Mouse (Mus musculus) monocyte, adult 5-6 weeks (primary cell): ENCODE results near the gene Ovch2. TPM values are rescaled to one million over a fixed set of nuclear protein-coding genes. Genes with fewer than 3 reads are reported as not detected.
"Not testable (repeated sequence)": the region's sequence is repeated elsewhere in the genome, so short reads cannot be mapped to it uniquely, and the experiment has no call there.

Experiments used
- ATAC-seq: fragments of 153-309, 156-312 bp; replicated peaks from 2 replicates; pipeline ENCODE4 v1.8.0; 2017; ENCODE audit warnings: mild to moderate bottlenecking; ENCODE audit not compliant: low TSS enrichment, insufficient number of reproducible peaks, severe bottlenecking, poor library complexity, low FRiP score
- total RNA-seq: library from RNA; stranded (forward); fragments of 200-1000, 200-491, 200-594 nt; gene quantifications from 3 replicates; pipeline ENCODE4 v1.2.3, GENCODE M21; 2017

The Ovch2 gene
- total RNA-seq: not detected in 3 replicates

- ATAC-seq: no peak
These were observed at the start of gene Ovch2 for GRCm38 (mm10) chr7:107801108-107801507. Gene Ovch2 (minus strand): TSS chr7:107801208.

DNA sequence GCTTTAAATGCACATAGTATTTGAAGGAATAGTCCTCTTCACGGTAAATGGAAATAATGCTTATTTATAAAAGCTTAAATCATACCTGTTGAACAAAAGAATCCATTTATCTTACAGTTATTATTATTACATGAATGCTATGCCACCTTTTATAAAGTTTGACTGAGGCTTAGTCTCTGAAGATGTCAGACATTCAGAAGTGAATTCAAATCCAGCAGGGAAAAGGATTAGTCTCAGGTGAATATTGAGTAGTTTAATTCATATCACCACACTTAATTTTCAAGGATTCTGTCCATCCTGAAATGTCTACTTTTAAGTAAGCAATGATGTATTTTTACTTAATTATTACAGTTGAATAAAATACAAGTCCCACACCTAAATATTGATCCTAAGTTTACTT lies 46.4 kb upstream of the Ovch2 start, which contains the start of gene Olfr470:
Gene Olfr470, minus strand, starts transcription at position 101 of the 400 bp plus-strand sequence.
- not testable (repeated sequence) for ATAC-seq

DNA sequence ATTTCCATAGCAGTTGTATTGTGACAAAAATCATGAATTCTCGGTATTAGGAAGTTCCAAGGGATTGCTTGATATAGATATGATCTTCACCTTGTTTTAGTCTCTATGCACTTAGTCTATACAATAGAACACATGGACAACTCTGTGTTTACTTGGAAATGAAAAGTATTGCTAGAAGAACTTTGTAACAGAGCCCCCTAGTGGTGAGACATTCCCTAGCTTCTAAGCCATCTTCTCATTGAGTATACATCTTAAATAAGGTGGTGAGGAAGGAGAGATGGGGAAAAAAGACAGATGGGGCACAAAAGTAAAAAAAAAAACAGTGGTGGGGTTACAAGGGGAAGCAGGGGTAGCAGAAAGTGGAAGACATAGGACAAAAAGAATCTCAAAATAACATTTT lies 40.7 kb upstream of the Ovch2 start:
- no peak for ATAC-seq

DNA sequence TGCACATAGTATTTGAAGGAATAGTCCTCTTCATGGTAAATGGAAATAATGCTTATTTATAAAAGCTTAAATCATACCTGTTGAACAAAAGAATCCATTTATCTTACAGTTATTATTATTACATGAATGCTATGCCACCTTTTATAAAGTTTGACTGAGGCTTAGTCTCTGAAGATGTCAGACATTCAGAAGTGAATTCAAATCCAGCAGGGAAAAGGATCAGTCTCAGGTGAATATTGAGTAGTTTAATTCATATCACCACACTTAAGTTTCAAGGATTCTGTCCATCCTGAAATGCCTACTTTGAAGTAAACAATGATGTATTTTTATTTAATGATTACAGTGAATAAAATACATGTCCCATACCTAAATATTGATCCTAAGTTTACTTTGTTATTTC lies 24.4 kb upstream of the Ovch2 start, which contains the start of gene Olfr469:
Gene Olfr469, minus strand, starts transcription at position 101 of the 400 bp plus-strand sequence.
- not testable (repeated sequence) for ATAC-seq

GRCm38 (mm10) chr7:107823867-107824266 lies 22.9 kb upstream of the Ovch2 start:
- ATAC-seq: not testable (repeated sequence)

GRCm38 (mm10) chr7:107819442-107819841 lies 18.4 kb upstream of the Ovch2 start:
- no peak for ATAC-seq

- ATAC-seq: no peak
These were observed 11.0 kb upstream of the Ovch2 start, which contains the start of gene Olfr467 for GRCm38 (mm10) chr7:107811963-107812362. Gene Olfr467 (plus strand): TSS chr7:107812263.

DNA sequence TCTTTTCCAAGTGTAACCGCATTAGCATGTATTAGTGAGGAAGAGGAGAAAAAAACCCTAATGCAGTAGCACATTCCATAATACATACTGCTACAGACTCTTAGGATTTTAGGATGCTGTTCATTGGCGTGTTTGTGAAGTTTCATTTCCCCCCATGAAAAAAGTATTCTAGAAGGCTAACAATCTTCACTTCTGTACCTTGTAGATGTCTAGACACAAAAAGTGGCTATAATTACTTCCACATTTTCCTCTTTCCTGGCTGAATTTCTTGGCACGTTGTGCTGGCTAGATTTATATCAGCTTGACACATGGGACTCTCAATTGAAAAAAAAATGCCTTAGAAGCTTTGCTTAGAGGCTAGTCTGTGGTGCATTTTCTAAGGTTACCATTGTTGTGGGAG lies 1.1 kb upstream of the Ovch2 start:
- ATAC-seq: no peak

- ATAC-seq: no peak
These were observed 4.5 kb downstream of the Ovch2 start for GRCm38 (mm10) chr7:107796500-107796899.

GRCm38 (mm10) chr7:107787977-107788620 lies 12.9 kb downstream of the Ovch2 start:
- no peak for ATAC-seq

DNA sequence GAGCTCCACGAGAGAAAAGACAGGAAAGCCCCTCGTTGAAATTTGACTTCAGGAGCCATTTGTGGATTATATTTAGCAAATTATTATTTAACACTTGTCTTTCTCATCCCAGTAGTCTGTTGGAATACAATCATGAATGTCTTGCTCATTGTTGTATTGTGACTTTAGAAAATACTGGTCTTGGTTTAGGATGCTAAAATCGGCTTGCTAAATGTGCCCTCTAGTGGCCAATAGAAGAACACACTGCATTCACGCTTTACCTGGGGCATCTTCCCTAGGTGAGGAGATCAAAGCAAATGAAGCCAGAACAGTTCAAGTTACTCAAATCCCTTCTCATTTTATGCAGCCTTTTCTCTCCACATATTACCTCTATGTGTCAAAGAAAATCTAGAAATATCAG lies 21.4 kb downstream of the Ovch2 start:
- no peak for ATAC-seq

GRCm38 (mm10) chr7:107778216-107778615 lies 22.8 kb downstream of the Ovch2 start:
- no peak for ATAC-seq

- ATAC-seq: no peak
These were observed 30.2 kb downstream of the Ovch2 start for GRCm38 (mm10) chr7:107770812-107771211.

- ATAC-seq: 0 out of 2 replicates have a peak, but pooled peaks have one; percentile 22
These were observed 43.5 kb downstream of the Ovch2 start, which contains the start of gene Cyb5r2 for GRCm38 (mm10) chr7:107757308-107758151. Gene Cyb5r2 (minus strand): TSS chr7:107758032.

DNA sequence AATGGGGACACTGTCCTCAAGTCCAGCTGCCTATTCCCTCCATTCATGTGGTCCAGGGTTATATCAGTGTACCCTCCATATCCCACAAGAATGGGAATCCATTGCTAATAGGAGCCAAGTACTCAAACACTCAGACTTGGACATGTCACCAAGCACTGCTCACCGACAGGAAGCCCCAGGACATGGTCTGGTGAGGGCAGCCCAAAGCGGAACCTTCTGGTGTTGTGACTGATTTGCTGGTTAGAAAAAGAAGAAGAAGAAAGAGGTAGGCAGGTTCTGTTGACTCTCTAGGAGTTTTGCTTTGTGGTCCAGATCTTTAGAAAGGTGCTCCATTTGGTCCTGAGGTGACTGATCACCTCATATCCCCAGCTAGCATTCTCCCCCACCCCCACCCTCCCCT lies 44.3 kb downstream of the Ovch2 start:
- ATAC-seq: no peak

DNA sequence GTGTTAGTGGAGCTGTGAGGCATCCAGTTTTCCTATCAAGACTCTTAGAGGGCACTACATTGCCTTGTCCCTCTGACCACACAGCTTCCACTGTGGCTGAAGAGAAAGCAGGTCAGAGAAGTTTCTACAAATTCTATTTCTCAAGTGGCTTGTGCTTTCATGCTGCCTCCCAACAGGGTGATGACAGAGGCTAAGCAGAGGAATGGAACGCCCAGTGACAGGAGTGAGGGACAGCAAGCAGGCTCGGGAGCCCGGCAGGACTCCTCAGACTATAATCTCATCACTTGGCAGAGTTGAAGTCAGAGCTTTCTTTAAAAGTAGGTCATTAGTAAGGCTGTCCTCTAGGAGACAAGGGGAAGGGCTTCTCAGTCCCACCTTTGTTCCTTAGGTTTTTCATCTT lies 45.1 kb downstream of the Ovch2 start:
- ATAC-seq: no peak

DNA sequence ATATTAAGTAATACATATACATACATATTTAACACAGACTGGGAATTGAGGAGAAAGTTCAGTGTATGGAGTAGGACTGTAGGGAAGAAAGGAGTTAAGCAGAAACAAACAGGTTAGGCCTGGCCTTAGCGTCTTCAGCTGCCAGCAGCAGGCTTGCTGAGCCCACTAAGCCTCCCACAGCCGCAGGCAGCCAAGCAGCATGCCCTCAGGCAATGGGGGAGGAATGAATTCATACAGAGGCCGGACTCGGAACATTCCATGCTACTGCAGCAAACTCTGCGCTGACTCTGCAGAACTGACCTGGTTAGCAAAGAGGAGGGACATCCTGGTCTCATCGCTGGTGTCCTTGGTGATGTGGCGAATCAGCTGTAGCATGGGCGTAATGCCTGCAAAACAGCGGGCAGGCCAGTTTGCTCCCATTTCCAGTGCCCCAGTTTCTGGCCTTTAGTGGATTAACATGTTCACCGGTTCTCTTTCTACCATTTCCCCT lies 48.9 kb downstream of the Ovch2 start:
- no peak for ATAC-seq

GRCm38 (mm10) chr7:107749721-107750120 lies 51.3 kb downstream of the Ovch2 start:
- ATAC-seq: no peak

- ATAC-seq: no peak
These were observed 51.7 kb downstream of the Ovch2 start for GRCm38 (mm10) chr7:107749270-107749669.
